Mouse (Mus musculus) embryonic stem cell, embryonic (primary cell): Measurements from ENCODE around the gene Lingo1.

Experiments used
- CTCF ChIA-PET, 4 experiments: fragments of 300-600 bp in 2 of 4; fragments of 350-600 bp in 2 of 4; sonication (Branson Sonifier 250); formaldehyde crosslinking; loops; one replicate each; lab custom pipeline; 2022; ENCODE audit warnings: inconsistent platforms in 2 of 4; lab: Charles Lee
- POLR2A ChIA-PET, 4 experiments: fragments of 300-600 bp in 2 of 4; fragments of 350-600 bp in 2 of 4; sonication (Branson Sonifier 250); formaldehyde crosslinking; loops; one replicate each; lab custom pipeline; 2022; ENCODE audit warnings: antibody characterized with exemption in 4 of 4, inconsistent platforms in 1 of 4; lab: Charles Lee

Lingo1 gene

DNA sequence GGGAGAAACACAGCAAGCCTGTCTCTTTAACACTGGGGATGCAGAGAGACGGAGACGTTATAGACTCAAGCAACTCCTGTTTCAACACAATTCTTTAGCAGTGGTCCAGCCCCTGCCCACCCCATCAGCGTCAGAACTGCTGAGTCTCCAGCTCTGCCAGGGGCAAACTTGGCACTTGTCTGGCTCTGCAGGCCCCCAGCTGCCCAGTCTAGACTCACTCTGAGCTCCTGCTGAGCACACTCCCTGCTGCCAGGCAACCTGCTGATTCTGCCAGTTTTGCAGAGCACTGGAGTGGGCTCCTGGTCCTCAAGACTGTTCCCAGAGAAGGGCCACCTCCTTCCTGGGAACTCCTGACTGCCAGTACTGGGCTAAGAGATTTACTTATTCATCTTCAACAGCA is 214.6 kb downstream of the Lingo1 start:
- POLR2A ChIA-PET: interaction anchor here in 1 of 4 experiments (1.1 kb wide), 1 partner anchor 23 kb away, joined by 3 read pairs; no protein-coding TSS in a partner anchor
- CTCF ChIA-PET: no interaction called here

- ChIA-PET POLR2A (interaction anchor here in 2 of 4 experiments (1.4 to 1.7 kb wide), 3 partner anchors 13 to 46 kb away, joined by 5 to 7 read pairs (median 6); no protein-coding TSS in a partner anchor), CTCF (interaction anchor here in 1 of 4 experiments (0.7 kb wide), 1 partner anchor 1002 kb away, joined by 6 read pairs; no protein-coding TSS in a partner anchor)
Observed at GRCm38 (mm10) chr9:56581016-56581415, 215.3 kb downstream of the Lingo1 start.

DNA sequence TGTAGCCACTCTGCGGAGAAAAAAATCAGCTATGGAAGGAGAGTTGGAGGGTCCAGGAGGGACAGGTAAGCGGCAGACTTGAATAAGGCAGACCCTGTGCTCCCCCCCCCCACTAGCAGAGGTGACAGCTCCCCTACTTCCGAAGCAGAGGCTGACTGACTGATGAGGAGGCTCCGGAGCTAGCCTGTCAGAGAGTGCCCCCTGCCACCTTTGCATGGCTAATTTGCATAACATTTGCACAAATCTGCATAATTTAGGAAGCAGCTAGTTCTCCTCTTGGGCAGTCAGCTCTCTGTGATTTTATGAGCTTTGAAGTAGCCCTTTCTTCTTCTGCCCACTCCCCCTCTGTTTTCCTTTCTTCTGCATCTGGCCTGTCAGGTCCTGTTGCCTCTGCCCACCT is 216.2 kb downstream of the Lingo1 start:
- ChIA-PET CTCF (interaction anchor here in 2 of 4 experiments (0.6 to 1.3 kb wide), 4 partner anchors 56 to 482 kb away, joined by 3 to 4 read pairs (median 4); no protein-coding TSS in a partner anchor), POLR2A (interaction anchor here in 3 of 4 experiments (0.6 to 1.7 kb wide), 4 partner anchors 14 to 45 kb away, joined by 3 to 7 read pairs (median 6); no protein-coding TSS in a partner anchor)

DNA sequence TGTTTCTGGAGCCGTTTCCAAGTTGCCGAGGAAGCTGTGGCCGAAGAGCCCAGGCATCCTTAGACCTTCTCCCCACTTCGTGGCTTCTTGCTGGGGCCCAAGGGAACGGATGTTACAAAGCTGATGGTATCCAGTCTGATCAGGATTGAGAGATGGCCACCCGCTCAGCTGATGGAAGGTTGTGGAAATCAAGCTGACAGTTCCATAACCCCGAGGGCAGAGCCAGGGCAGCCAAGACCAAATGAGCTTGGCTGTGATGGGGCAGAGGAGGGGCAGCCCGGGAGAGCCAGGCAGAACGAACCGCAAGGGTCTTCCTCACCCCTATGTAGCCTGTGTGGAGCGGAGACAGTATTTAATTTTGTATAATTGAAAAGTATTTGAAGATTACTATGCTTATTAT is 218.9 kb downstream of the Lingo1 start:
- POLR2A ChIA-PET: interaction anchor here in 3 of 4 experiments (0.6 to 1.7 kb wide), 8 partner anchors 8 to 640 kb away, joined by 3 to 5 read pairs (median 4); partner anchors contain the start of gene Scaper (in 1 of the 3)
- CTCF ChIA-PET: interaction anchor here (0.5 to 1.5 kb wide), 6 partner anchors 13 to 500 kb away, joined by 3 to 6 read pairs (median 4); no protein-coding TSS in a partner anchor

DNA sequence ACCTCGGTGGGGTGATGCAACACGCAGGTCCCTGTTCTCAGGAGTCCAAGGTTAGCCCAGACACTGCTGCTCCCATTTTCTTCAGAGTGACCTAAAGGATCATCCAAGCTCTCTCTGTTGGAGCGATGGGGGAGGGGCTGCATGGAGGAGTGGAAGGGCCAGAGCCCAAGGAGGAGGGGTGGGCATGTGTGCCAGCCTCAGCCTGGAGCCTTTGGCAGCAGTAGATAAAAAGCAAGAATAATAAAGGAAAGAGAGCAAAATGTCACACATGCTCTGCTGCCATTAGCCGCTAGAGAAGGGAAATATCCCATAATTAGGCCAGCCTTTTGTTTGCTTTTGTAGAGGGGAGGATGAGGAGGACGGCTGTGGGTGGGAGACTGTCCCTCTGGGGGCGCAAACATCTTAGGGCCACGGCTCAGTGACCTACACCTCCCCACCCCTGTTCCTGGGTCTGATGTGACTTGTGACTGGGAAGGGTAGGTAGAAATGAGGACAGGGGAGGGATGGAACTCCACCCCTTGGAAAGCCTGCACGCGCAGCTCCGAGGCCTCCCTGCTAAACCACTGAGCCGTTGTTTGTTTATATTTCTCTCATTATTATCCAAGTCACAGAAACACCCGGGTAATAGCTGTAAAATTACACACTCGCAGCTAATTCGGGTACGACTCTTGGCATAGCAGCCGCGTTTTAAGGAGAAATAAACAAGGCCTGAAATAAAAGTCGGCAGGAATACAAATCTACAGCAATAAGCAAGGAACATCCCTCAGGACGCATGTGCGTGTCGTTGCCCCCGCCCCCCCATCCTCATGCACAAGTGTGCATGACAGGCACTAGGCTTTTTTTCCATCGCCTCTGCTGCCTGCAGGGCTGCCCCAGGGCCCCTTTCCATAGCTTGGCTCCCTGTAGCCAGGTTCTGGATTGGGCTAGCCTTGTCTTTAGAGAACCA is 223.5 kb downstream of the Lingo1 start:
- ChIA-PET CTCF (interaction anchor here in 2 of 4 experiments (0.6 kb wide), 3 partner anchors 103 to 359 kb away, joined by 3 to 9 read pairs (median 4); no protein-coding TSS in a partner anchor), POLR2A (interaction anchor here in 2 of 4 experiments (0.6 to 1.1 kb wide), 4 partner anchors 17 to 155 kb away, joined by 3 to 5 read pairs (median 4); partner anchors contain the start of genes Hmg20a (in 1 of the 2) and Peak1 (in 1 of the 2))
